Mouse (Mus musculus) heart, postnatal 36 days (tissue): Measurements from ENCODE around the gene Olfr203. TPM values are rescaled to one million over a fixed set of nuclear protein-coding genes. Genes with fewer than 3 reads are reported as not detected.
"Not testable (repeated sequence)": the region's sequence is repeated elsewhere in the genome, so short reads cannot be mapped to it uniquely, and the experiment has no call there.

Source experiments
- DNase-seq, 2 experiments: peaks; one replicate each; pipeline ENCODE4 v3.0.0; 2021 to 2022
- intact Hi-C: fragments of 180-260 bp; cut with DNase I; formaldehyde crosslinking; loops from one replicate; pipeline ENCODE4 v1.15.1; 2025
- total RNA-seq, 2 experiments: library from RNA; stranded (reverse); gene quantifications; 2 replicates each; pipeline ENCODE4 v1.2.3; 2021

The Olfr203 gene
- not detected for total RNA-seq

DNA sequence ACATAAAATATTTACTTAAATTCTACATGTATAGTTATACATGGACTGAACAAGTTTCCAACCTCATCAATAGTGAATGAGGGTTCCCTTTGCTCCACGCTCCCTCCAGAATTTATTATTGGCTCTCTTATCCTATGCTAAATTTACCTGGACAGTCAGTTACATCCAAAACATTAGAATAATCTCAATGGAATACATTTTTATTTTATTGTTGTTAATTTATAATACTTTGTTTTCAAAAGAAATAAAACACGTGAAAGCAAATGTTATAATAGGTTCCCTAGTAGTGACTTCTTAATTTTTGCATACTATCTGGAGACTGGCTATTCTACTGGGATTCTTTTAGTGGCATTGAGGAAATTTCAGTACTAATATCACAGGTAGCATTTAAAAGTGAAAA, at the start of gene Olfr203:
Gene Olfr203 (plus strand): TSS at position 301 of the 400 bp plus-strand sequence.
- intact Hi-C loops = no loop called here
- no peak for DNase-seq

DNA sequence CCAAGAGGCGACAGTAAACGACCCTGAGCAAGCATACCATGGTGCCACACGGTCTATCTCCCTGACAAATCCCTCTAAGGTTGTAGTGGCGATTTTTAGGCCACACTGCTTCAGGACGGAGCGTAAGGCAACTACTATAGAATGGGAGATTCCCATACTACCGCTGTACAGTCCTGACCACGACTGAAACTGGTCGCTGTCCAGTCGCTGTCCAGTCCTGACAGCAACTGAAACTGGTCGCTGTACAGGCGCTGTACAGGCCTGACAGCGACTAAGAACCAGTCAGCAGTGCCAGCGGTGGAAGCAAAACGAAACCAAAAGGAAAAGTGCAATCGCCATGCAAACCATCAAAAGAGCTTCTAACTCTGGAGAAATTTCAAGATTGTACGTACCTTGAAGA, 49.0 kb upstream of the Olfr203 start:
- DNase-seq = no peak
- intact Hi-C loops = loop anchor here (2.0 kb wide), 1 partner anchor 49 kb away; no protein-coding TSS in a partner anchor

DNA sequence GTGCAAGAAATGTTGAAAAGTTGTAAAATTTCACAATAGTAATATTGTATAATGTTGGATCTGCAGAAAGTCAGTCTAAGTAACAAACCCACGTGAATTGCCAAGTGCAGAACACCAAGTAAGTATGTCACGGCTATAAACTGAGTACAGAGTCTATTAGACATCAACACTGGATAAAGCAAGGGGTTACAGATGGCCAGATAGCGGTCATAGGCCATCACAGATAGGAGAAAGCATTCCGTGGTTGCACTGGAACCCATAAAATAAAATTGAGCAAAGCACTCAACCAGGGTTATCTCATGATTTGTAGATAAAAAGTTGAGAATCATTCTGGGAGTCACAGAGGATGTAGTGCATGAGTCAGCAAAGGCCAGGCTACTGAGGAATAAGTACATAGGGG, 29.6 kb upstream of the Olfr203 start:
- DNase-seq, intact Hi-C loops: not testable (repeated sequence)

- intact Hi-C loops, DNase-seq: not testable (repeated sequence)
Observed at GRCm38 (mm10) chr16:59272532-59272931, 26.1 kb upstream of the Olfr203 start, which contains the start of gene Olfr201. Olfr201 (minus strand) TSS chr16:59272632.

- no peak for DNase-seq
- intact Hi-C loops = no loop called here
Observed at GRCm38 (mm10) chr16:59280542-59280941, 18.1 kb upstream of the Olfr203 start.

DNA sequence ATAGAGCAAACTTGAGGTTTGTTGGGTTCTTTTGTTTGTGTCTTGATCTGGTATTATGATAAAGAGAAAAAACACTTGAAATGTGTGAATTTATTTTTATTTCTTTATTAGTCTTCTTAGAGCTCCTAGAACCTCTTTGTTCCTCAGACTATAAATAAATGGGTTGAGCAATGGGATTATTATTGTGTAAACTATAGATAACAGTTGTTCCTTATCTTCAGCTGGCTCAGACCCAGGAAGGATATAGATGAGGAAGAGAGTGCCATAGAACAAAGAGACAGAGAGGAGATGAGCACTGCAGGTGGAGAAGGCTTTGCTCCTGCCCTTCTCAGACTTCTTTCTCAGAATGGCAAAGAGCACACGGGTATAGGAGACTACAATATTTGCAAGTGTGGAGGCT, 15.2 kb upstream of the Olfr203 start:
- no peak for DNase-seq
- intact Hi-C loops = no loop called here

DNA sequence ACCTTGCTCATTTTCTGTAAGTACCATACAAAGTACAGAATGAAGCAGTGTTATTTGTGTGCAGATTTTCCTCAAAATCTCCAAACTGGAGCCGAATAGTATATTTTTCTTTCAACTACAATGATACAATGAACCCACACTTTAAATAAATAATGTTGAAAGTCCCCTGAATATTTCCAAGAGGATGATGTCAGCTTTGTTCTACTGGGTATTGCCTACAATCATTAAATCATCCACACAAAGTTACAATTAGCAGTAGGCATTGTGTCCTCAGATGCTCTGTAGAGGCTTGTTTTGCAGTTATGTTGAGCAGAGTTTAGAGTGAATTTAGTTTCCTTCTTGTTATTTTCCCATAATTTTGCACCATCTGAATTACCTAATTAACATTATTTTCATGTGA, 12.0 kb upstream of the Olfr203 start, which contains the start of gene Olfr202:
Gene Olfr202 (minus strand): TSS at position 101 of the 400 bp plus-strand sequence.
- intact Hi-C loops = no loop called here
- DNase-seq = no peak

- intact Hi-C loops, DNase-seq: not testable (repeated sequence)
Observed at GRCm38 (mm10) chr16:59287576-59287975, 11.1 kb upstream of the Olfr203 start.

DNA sequence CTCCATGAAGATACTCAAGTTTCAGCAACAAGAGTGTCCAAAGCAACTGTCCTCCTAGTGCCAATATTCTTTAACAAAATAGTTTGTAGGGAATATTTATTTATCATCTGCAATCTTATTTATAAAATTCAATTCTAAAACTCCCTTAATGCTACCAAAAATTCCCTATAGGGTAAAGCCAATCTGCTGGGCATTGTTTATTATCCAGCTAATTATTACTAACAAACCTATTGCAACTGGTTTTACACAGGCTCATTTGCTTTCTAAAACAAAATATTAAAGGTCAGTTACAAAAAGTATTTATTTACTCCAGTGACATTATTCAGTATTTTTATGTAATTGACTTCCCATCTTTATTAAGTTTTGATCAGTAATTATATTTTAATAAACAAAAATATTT, 19.5 kb downstream of the Olfr203 start, which contains the start of gene Olfr204:
Gene Olfr204 (minus strand): TSS at position 101 of the 400 bp plus-strand sequence.
- intact Hi-C loops = no loop called here
- DNase-seq = no peak

DNA sequence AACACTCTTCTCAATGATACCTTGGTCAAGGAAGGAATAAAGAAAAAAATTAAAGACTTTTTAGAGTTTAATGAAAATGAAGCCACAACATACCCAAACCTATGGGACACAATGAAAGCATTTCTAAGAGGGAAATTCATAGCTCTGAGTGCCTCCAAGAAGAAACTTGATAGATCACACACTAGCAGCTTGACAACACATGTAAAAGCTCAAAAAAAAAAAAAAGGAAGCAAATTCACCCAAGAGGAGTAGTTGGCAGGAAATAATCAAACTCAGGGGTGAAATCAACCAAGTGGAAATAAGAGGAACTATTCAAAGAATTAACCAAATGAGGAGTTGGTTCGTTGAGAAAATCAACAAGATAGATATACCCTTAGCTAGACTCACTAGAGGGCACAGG, 24.6 kb downstream of the Olfr203 start:
- intact Hi-C loops, DNase-seq: not testable (repeated sequence)

GRCm38 (mm10) chr16:59331038-59331437, 32.4 kb downstream of the Olfr203 start, which contains the start of gene Olfr205:
Olfr205 (minus strand) TSS chr16:59331138.
- intact Hi-C loops = no loop called here
- no peak for DNase-seq

GRCm38 (mm10) chr16:59349146-59349545, 50.5 kb downstream of the Olfr203 start, which contains the start of gene Olfr206:
Olfr206 (minus strand) TSS chr16:59349246.
- intact Hi-C loops = no loop called here
- DNase-seq = no peak

Other genes starting within 250 kb of the Olfr203 start
- not detected for gene Olfr190, start 220.9 kb upstream of the Olfr203 start, total RNA-seq
- gene Olfr191, start 209.1 kb upstream of the Olfr203 start, total RNA-seq = not detected
- not detected for gene Olfr193, start 187.0 kb upstream of the Olfr203 start, total RNA-seq
- gene Olfr194, start 177.8 kb upstream of the Olfr203 start, total RNA-seq = not detected
- not detected for gene Olfr195, start 151.8 kb upstream of the Olfr203 start, total RNA-seq
- not detected for gene Olfr196, start 128.4 kb upstream of the Olfr203 start, total RNA-seq
- gene Olfr198, start 95.3 kb upstream of the Olfr203 start, total RNA-seq = not detected
- not detected for gene Olfr199, start 79.1 kb upstream of the Olfr203 start, total RNA-seq
- not detected for gene Olfr201, start 26.2 kb upstream of the Olfr203 start, total RNA-seq
- gene Olfr202, start 12.1 kb upstream of the Olfr203 start, total RNA-seq = not detected
- gene Olfr204, start 19.4 kb downstream of the Olfr203 start, total RNA-seq = not detected
- gene Olfr205, start 32.3 kb downstream of the Olfr203 start, total RNA-seq = not detected
- not detected for gene Olfr206, start 50.4 kb downstream of the Olfr203 start, total RNA-seq
- not detected for gene Olfr209, start 65.1 kb downstream of the Olfr203 start, total RNA-seq
- not detected for gene Gabrr3, start 108.5 kb downstream of the Olfr203 start, total RNA-seq
- gene Riox2, start 172.9 kb downstream of the Olfr203 start, total RNA-seq = 10 to 100 TPM; 15.4 to 16.7 TPM